Mouse (Mus musculus) liver, embryonic 11.5 days (tissue): ENCODE data around the gene Fkbp2. TPM values are rescaled to one million over a fixed set of nuclear protein-coding genes. Genes with fewer than 3 reads are reported as not detected.
A peak's percentile ranks its signal among the peaks of the same experiment; 100 is the strongest.

Source experiments
- ATAC-seq: fragments of 200-750 bp; cut with Nextera tagmentation; replicated peaks from 2 replicates; pipeline ENCODE4 v1.8.0; 2017; ENCODE audit warnings: moderate number of reproducible peaks, mild to moderate bottlenecking, moderate TSS enrichment, moderate library complexity; ENCODE audit not compliant: low FRiP score
- DNase-seq: peaks from one replicate; pipeline ENCODE4 v3.0.0-alpha.2; 2017; ENCODE audit warnings: low spot score
- H3K27ac ChIP-seq: fragments of 300-500 bp; sonication (generic); 2 replicates; pipeline ENCODE4 v1.5.1; 2014; ENCODE audit warnings: mild to moderate bottlenecking, low read depth, low read length, control low read depth
- H3K27me3 ChIP-seq: fragments of 300-500 bp; sonication (generic); replicated peaks from 2 replicates; pipeline ENCODE4 v1.6.1; 2014; ENCODE audit warnings: low read length, mixed read lengths; ENCODE audit not compliant: control insufficient read depth, insufficient read depth
- H3K36me3 ChIP-seq: fragments of 300-500 bp; sonication (generic); 2 replicates; pipeline ENCODE4 v1.6.1; 2014; ENCODE audit warnings: mild to moderate bottlenecking, low read length, moderate library complexity, mixed read lengths; ENCODE audit not compliant: control insufficient read depth, insufficient read depth
- H3K4me1 ChIP-seq: fragments of 300-500 bp; sonication (generic); replicated peaks from 2 replicates; pipeline ENCODE4 v1.6.1; 2014; ENCODE audit warnings: low read length, mixed read lengths; ENCODE audit not compliant: control insufficient read depth, insufficient read depth
- H3K4me2 ChIP-seq: fragments of 300-500 bp; sonication (generic); 2 replicates; pipeline ENCODE4 v1.6.1; 2014; ENCODE audit warnings: mild to moderate bottlenecking, control low read depth, moderate library complexity
- H3K4me3 ChIP-seq: fragments of 300-500 bp; sonication (generic); 2 replicates; pipeline ENCODE4 v1.5.1; 2014; ENCODE audit warnings: low read depth, low read length, control low read depth
- H3K9ac ChIP-seq: fragments of 300-500 bp; sonication (generic); 2 replicates; pipeline ENCODE4 v1.6.1; 2014; ENCODE audit warnings: low read depth, low read length, control low read depth
- H3K9me3 ChIP-seq: fragments of 300-500 bp; sonication (generic); 2 replicates; pipeline ENCODE4 v1.6.1; 2016; ENCODE audit warnings: low read length, inconsistent platforms, mixed read lengths; ENCODE audit not compliant: control insufficient read depth
- WGBS: fragments of 180-500 bp; shearing (Covaris S2); extraction: QIAGEN DNeasy Blood & Tissue Kit; methylation state at CpG from one replicate; pipeline ENCODE4 v1.1.7; 2014; 5-methylcytosine and 5-hydroxymethylcytosine counted together
- polyA plus RNA-seq: library from polyadenylated mRNA; unstranded; fragments of >200 nt; fragmentation: Nextera tagmentation; extraction: Ambion mirVana; gene quantifications from 2 replicates; pipeline ENCODE4 v1.2.1, GENCODE M21; 2014

Fkbp2 gene
- polyA plus RNA-seq, 1 experiment from 2014 or later = 124 TPM

GRCm38 (mm10) chr19:6941372-6942248 is 38.7 kb downstream of the Fkbp2 start, which contains the start of gene Bad:
Gene Bad, plus strand, starts transcription at chr19:6941861.
- Histone ChIP-seq H3K4me1 (peaks cover 16% of the 10 kb centered on the region), H3K9ac (peak within 1 kb of the TSS; percentile 83), H3K36me3 (0 out of 2 replicates have a peak, but pooled peaks cover 3% of the 10 kb centered on the region), H3K9me3 (no peaks in the 10 kb centered on the region), H3K27ac (peak within 1 kb of the TSS; percentile 87), H3K4me2 (peak within 1 kb of the TSS; percentile 96), H3K27me3 (no peaks in the 10 kb centered on the region), H3K4me3 (peak within 1 kb of the TSS; percentile 70)
- ATAC-seq (peak; percentile 80), DNase-seq (peak; percentile 94)
- WGBS = under 1% methylated on average over 83 of the region's 83 CpGs

DNA sequence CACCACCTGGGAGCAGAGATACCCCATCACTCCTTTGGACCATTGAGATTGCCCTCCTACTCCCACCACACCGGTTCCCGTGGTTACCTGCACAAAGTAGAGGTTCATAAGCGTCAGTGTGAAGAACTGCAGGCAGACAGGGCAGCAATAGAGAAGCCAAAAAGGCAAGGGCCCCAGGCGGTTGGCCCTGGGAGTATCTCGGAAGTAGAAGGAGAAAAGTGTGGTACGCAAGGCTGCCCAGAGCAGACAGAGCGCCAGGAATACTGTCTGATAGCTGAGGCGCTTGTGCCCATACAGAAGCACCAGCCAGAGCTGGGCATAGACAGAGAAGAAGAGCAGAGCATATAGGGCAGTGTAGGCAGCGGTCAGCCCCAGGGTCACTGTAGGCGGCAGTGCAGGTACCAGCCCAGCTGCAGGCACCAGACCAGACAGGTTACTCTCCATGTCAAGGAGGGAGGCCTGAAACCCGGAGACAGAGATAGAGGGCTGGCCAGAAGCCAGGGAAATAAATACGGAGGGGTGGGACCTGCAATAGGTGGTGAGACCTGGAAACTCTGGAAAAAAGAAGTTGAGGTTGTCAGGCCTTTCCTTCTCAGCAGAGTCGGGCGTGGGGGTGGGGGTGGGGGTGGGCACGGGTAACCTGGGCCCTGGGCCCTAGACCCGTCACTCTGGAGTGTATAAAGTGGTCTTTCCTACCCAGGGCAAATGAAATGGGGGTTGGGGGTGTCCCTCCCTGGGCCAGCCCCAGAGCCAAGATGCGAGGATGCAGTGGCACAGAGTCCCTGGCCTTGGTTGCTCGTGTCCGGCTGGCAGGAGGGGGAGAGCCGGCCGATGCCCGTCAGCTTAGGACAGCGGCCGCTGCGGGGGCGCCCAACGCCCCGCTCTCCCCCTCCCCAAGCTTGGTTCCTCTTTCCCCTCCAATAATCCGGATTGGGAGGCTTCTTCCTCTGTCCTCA is 39.6 kb downstream of the Fkbp2 start:
- H3K9ac ChIP-seq = peak overlapping the region; percentile 83
- H3K4me3 ChIP-seq = peak overlapping the region; percentile 70
- H3K27ac ChIP-seq = peak overlapping the region; percentile 8; the same call in 1 of the 2 replicates
- DNase-seq = peak; percentile 57
- no peak for ATAC-seq
- H3K27me3 ChIP-seq = peaks cover 6% of the 10 kb centered on the region
- WGBS = 22% methylated on average over 29 of the region's 29 CpGs
- H3K4me2 ChIP-seq = peak overlapping the region; percentile 96
- H3K9me3 ChIP-seq = no peaks in the 10 kb centered on the region
- peaks cover 16% of the 10 kb centered on the region for H3K4me1 ChIP-seq
- 0 out of 2 replicates have a peak, but pooled peaks cover 3% of the 10 kb centered on the region for H3K36me3 ChIP-seq

DNA sequence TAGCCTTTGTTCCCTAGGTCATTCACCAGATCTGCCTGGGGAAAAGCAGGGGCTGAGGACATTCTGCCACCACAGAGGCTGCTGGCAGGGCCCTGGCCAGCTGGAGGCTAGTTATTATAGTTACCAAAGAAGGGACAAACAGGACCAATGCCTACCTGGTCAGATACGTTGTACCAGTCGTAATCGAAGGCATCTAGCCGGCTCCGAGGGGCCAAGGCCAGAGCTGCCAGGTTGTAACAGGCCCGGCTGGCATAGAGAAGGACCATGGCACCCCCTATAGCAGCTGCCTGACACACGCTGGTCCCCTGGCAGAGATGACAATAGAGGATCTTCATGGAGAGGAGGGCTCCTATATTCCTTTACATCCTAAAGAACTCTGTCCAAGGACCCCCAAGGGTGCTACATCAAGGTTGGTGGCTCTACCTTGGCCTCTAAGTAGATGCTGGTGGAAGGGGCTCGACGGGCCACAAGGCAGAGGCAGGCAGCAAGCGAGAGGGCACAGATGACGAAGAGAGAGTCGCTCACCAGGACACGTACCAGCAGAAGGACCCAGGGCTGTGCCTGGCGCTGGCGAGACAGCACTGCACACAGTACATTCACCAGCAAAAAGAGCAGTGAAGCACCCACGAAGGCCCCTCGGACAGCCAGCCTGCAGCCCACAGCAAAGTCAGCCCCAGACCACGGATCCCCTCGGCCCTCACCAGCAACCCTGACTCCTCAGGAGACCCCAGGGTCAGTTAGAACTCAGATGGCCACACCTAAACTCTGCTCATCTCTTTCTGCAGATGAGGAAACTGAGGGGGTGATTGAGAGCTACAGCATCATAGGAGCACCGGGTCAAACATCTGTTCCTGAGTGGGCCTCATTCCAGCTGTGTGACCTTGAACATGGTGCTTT is 40.9 kb downstream of the Fkbp2 start:
- no peaks in the 10 kb centered on the region for H3K36me3 ChIP-seq
- ATAC-seq (no peak), DNase-seq (no peak)
- WGBS = 88% methylated on average over 20 of the region's 20 CpGs
- H3K9me3 ChIP-seq = no peaks in the 10 kb centered on the region
- H3K9ac ChIP-seq = no peak overlapping the region
- peaks cover 19% of the 10 kb centered on the region for H3K27me3 ChIP-seq
- H3K4me1 ChIP-seq = peaks cover 16% of the 10 kb centered on the region
- no peak overlapping the region for H3K4me2 ChIP-seq
- H3K4me3 ChIP-seq = no peak overlapping the region
- H3K27ac ChIP-seq = no peak overlapping the region

- Histone ChIP-seq H3K9me3 (no peaks in the 10 kb centered on the region), H3K36me3 (no peaks in the 10 kb centered on the region), H3K27ac (no peak overlapping the region), H3K4me2 (no peak overlapping the region), H3K27me3 (peaks cover 34% of the 10 kb centered on the region), H3K4me1 (peaks cover 12% of the 10 kb centered on the region), H3K4me3 (no peak overlapping the region), H3K9ac (no peak overlapping the region)
- WGBS = 83% methylated on average over 16 of the region's 16 CpGs
- DNase-seq (no peak), ATAC-seq (no peak)
These were observed 42.5 kb downstream of the Fkbp2 start for GRCm38 (mm10) chr19:6937541-6938465.

DNA sequence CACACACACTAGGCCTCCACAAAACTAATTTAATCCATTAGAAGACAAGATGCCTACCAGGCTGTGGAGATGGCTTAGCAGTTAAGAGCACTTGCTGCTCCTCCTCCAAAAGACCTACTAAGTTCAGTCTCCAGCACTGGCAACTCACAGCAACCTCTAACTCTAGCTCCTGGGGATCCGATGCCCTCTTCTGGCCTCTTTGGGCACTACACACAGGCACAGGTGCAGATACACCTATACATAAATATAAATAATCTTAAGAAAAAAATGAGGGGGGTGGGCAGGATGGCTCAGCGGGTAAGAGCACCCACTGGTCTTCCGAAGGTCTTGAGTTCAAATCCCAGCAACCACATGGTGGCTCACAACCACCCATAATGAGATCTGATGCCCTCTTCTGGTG is 44.0 kb downstream of the Fkbp2 start:
- 22% methylated on average over 3 of the region's 3 CpGs for WGBS
- Histone ChIP-seq H3K27ac (no peak overlapping the region), H3K4me1 (peaks cover 9% of the 10 kb centered on the region), H3K4me2 (no peak overlapping the region), H3K9ac (no peak overlapping the region), H3K36me3 (no peaks in the 10 kb centered on the region), H3K4me3 (no peak overlapping the region), H3K9me3 (no peaks in the 10 kb centered on the region), H3K27me3 (peaks cover 49% of the 10 kb centered on the region)
- DNase-seq = no peak
- no peak for ATAC-seq

GRCm38 (mm10) chr19:6934195-6934977 is 45.9 kb downstream of the Fkbp2 start, which contains the start of gene Kcnk4:
Gene Kcnk4, minus strand, starts transcription at chr19:6934515.
- H3K9me3 ChIP-seq = no peaks in the 10 kb centered on the region
- DNase-seq = no peak
- H3K27ac ChIP-seq = no peak within 1 kb of the TSS
- H3K36me3 ChIP-seq = no peaks in the 10 kb centered on the region
- WGBS = 17% methylated on average over 23 of the region's 23 CpGs
- H3K4me1 ChIP-seq = no peaks in the 10 kb centered on the region; the same call in 1 of the 2 replicates
- H3K4me3 ChIP-seq = peak within 1 kb of the TSS; percentile 28
- H3K27me3 ChIP-seq = peaks cover 65% of the 10 kb centered on the region
- H3K9ac ChIP-seq = no peak within 1 kb of the TSS
- peak within 1 kb of the TSS; percentile 46 for H3K4me2 ChIP-seq
- ATAC-seq = no peak
